Mouse (Mus musculus) adipocyte (in vitro differentiated cells): ENCODE data around the gene Olfr1392.
"Not testable (repeated sequence)": the region's sequence is repeated elsewhere in the genome, so short reads cannot be mapped to it uniquely, and the experiment has no call there.

Experiments used
- DNase-seq: peaks from one replicate; pipeline ENCODE4 v3.0.0-alpha.2; 2016; ENCODE audit warnings: low spot score

Gene Olfr1392

DNA sequence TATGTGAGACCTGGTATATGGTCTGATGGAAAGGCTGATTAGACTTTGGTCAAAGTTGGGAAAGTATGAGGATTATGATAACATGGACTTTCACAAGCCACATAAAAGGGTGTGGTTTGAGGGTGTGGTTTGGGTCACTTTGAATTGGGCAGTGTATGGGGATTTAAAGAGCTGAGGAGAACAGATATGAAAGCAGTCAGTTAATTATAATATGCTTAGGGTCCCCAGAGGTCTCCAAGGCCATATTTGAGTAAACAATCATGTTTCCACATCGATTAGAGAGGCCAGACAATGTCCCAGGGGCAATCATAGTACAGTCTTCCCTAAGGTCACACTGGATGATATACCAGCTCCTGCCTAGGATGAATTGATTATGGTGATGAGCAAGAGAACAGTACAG is at the start of gene Olfr1392:
Gene Olfr1392, plus strand, starts transcription at position 301 of the 400 bp plus-strand sequence.
- not testable (repeated sequence) for DNase-seq

GRCm38 (mm10) chr11:49235459-49236207 is 49.4 kb upstream of the Olfr1392 start:
- peak; percentile 50 for DNase-seq

DNA sequence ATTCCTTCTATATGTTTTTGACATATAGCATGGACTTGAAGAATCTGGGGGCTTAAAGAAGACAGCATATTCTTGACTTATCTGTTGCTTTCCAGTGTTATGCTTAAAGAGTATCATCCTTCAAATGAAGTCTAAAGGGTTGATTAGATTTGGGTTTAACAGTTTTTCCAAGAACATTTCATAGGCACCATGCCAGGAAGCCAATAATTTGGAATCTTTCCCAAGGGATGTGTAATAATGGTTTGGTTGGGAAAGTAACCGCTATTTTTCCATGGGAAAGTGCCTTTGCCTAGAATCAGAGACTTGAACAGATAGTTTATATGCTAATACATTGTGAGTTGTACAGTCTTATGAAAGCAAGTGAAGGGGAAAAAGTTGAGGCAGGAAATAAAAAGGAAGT is 48.2 kb upstream of the Olfr1392 start:
- DNase-seq, result peak; percentile 81

- DNase-seq, result peak; percentile 68
Measured at GRCm38 (mm10) chr11:49237532-49237931, 47.5 kb upstream of the Olfr1392 start.

DNA sequence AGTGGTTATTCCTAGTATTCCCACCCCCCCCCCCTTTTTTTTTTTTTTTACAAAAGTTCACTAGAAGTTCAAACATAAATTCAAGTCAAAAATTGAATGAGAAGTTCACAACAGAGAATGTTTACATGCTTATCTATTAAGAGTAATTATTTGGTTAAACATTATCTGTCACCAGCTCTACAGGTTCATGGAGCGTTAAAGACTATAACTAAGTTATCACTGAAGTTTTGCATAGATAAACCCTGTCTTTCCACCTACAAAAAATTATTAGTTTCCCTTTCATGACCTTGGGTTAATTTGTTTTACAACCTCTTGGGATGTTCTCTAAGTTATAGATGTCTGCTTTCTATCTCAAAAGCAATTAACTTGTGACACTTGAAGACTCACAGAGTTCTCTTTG is 44.8 kb upstream of the Olfr1392 start:
- DNase-seq, result no peak

GRCm38 (mm10) chr11:49240874-49241273 is 44.2 kb upstream of the Olfr1392 start:
- no peak for DNase-seq

GRCm38 (mm10) chr11:49241471-49241870 is 43.6 kb upstream of the Olfr1392 start:
- DNase-seq, result no peak

DNA sequence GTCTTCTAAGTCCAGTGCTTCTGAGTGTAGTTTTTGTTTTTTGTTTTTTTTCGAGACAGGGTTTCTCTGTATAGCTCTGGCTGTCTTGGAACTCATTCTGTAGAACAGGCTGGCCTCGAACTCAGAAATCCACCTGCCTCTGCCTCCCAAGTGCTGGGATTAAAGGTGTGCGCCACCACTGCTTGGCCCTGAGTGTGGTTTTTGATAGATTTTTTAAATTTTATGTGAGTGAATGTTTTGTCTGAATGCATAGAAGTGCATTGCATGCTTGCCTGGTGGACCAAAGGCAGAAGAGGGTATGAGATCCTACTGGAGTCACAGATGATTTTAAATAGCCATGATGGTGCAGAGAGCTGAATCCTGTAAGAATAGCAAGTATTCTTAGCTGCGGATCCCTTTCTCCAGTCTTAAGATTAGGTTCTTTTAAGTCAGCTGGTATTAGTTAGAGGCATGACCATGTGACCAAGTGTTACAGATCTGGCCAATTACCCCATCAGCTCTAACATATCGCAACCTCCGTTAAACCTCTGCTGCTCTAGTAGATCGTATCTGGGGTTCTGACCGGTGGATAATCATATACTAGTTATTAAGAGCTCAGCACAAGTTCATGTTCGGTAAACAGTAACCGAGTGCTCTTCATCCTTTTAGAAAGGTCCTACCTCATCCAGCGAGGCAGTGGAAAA is 42.0 kb upstream of the Olfr1392 start:
- DNase-seq, result no peak

- peak; percentile 97 for DNase-seq
Measured at GRCm38 (mm10) chr11:49243727-49244594, 41.1 kb upstream of the Olfr1392 start, which contains the start of gene Mgat1. Gene Mgat1, plus strand, starts transcription at chr11:49244191.

DNA sequence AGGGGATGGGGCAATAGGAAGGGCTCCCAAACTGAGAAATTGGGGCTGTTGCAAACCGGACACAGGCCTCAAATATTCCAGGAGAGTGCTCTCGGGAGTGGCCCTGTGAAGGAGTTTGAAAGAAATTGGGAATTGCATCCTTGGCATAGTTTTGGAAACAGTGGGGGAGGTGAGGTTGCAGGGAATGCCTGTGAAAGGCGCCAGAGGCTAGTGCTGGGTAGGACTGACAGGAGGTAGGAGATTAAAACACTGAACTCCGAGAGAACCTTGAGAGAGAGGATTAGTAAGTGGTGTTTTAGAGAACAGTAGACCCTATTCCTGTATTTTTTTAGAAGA is 40.5 kb upstream of the Olfr1392 start:
- no peak for DNase-seq

GRCm38 (mm10) chr11:49245176-49245575 is 39.9 kb upstream of the Olfr1392 start:
- peak; percentile 81 for DNase-seq

- DNase-seq, result no peak
Measured at GRCm38 (mm10) chr11:49245634-49246415, 39.3 kb upstream of the Olfr1392 start.

DNA sequence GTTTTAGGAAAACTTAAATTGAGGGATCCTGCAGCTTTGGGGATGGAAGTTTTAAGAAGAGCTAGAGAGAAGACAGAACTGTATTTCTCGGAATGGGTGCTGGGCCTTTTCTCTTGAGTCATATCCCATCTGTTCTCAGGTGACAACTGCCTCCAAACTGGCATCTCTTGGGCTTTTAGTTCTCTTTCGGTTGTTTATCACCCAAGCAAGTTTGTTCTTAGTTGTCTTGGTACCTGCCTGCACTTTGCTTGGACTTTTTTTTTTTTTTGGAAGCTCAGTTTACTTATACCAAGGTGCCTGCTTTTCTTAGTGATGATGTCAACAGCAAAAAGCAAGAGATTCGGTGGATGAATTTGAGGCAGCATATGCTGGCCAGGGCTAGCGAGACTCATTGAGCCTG is 38.6 kb upstream of the Olfr1392 start:
- no peak for DNase-seq

- no peak for DNase-seq
Measured at GRCm38 (mm10) chr11:49247255-49247654, 37.8 kb upstream of the Olfr1392 start.

DNA sequence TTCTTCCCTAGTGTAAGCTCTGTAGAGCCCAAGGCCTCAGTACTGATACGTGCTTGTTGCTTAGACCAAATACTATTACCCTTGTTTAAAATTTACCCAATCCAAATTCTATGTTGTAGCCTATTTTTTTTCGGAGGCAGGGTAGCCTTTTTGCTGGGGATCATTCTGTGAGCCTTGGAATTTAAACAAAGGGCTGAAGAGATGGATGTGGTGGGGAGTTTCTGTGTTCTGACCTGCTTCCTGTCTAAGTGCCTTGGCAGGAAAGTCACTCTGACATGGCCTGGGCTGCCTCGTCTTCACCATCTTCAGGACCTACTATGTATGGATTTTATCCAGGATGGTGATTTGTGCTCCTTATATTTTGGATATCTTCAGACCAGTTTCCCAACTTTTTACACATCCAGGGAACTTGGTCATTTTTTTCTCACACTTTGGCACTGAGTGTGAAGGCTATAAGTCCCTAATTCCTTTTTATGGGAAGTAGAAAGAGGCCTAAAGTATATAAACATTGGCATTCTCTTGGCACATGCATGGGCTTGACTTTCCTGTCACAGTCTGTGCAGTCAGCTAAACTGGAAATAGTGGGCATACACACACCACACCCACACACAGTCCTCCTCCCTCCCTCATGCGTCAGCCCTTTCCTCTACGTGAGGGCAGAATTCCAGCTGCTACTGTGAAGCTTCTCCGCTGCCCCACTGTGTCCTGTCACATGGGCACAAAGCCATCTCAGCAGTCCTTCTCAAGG is 36.7 kb upstream of the Olfr1392 start:
- no peak for DNase-seq

- DNase-seq, result no peak
Measured at GRCm38 (mm10) chr11:49248974-49249700, 35.9 kb upstream of the Olfr1392 start.

DNA sequence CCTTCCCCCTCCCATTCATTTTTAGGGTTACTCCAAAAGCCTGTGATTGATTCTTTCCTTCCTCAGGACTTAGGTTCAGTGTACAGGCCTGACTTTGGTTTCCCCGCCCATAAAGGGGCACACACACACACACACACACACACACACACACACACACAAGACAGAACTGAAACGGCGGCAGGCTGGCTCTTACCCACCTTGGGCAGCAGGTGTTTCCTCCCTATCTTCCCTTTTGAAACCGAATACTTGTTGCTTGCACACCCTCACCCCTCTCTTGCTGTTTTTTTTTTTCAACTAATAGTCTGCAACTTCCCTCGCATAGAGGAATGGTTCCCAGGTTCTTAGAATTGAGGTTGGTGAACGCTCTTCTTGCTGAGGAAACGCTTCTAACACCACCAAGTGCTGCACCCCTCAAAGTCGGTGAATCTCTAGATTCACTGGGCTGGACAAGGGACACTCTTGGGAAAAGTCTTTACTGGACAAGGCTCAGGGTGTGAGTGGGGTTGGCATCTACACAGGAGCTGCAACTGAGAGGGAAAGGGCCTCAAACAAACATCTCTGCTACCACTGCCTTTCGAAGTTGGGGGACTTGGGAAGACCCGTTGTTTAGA is 35.2 kb upstream of the Olfr1392 start:
- DNase-seq, result no peak

DNA sequence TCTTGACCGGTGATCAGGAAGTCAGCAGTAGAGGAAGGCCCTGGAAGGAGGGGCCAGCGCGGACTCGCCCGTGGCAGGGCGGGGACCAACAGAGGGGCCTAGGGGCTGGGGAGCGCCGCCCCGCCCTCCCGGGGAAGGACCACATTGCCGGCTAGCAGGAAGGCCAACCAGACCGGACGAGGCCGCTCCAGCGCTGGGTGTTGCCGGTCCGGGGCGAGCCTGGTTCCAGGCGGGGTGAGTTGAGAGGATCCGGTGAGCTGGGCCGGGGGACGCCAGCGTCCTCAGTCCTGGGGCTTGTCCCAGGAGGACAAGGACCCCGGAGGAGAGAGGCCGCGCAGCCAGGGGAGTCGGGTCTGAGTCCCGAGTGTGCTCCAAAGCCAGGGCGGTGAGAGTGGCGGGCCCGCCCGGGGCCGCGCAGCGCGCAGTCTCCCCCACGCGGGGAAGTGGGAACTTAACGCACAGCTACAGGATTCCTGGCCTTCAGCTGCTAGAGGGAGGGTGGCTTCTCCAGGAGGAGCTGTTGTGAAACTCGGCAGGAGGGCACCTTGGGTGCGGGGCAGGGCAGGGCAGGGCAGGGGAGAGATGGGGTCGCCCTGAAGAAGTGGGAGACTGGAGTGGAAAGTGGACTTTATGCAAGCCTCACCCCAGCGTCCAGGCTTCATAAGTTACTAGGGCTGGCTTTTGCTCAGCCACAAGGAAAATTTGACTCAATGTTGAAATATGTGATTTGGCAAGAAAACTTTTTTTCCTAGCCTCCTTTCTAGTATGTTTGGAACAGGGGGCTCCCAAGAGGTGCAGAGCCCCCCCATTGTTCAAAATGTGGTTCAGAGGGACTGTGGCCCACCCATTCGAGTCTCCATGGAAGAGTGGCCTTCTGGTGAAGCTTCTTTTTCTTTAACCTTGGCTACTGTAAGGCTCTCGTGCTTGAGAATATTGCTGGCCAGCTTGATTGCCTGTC is 34.4 kb upstream of the Olfr1392 start:
- DNase-seq, result peak; percentile 82

DNA sequence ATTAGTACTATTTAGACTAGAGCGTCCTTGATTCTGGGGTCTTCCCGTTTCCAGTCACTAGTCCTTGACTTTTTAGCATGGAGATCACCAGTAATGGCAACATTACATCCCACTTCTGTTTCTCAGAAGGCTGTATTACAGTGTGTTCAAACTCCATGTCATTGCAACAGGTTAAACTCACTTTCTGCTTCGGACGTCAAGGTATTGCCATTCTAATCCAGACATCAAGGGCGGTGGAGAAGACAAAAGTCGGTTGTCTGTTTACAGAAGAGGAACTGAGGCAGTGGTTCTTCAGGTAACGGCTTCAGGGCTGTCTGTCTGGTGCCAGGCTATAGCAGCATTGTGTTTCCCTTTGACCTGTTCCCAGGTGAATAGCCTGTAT is 33.7 kb upstream of the Olfr1392 start:
- no peak for DNase-seq
